Mouse (Mus musculus): ENCODE results near the gene Hoxb3. TPM values are rescaled to one million over a fixed set of nuclear protein-coding genes. Genes with fewer than 3 reads are reported as not detected.

Hoxb3 gene
- polyA plus RNA-seq, 1 experiment from 2014 or later = not detected

DNA sequence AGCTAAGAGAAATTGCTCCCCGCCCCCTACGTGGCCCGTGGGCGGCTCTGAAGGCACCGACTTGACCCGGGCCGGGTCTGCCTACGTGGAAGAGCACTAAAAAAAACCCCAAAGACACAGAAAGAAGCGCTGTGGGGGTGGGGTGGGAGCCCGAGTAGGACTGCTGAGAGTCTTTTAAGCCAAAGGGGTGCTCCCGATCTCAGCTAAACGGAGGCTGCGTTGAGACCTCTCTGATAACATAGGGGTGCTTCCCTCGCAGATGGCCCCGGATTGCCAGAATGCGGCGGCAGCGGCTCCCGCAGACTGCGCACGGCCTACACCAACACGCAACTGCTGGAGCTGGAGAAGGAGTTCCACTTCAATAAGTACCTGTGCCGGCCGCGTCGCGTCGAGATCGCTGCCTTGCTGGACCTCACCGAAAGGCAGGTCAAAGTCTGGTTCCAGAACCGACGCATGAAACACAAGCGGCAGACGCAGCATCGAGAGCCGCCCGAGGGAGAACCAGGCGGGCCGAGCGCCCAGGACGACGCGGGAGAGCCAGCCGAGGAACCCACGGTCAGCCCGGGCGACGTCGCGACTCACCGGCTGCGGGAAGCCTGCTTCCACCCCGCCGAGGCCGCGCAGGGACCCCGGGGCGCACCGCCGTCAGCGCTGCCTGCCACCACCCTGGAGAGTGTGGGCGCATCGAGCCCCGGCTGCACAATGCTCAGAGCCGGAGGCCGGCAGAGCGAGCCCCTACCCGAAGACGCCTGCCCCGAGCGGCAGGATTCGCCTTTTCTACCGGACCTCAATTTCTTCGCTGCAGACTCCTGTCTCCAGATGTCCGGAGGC lies 29.8 kb downstream of the Hoxb3 start:
- H3K9ac ChIP-seq = no peak overlapping the region
- peaks cover 11% of the 10 kb centered on the region; the same call in 1 of the 2 replicates for H3K4me1 ChIP-seq
- ATAC-seq (ENCODE audit: insufficient number of reproducible peaks, insufficient read depth, low FRiP score, low TSS enrichment, low read depth) = no peak
- H3K36me3 ChIP-seq = no peaks in the 10 kb centered on the region
- no peak overlapping the region for H3K4me2 ChIP-seq
- no peak overlapping the region for H3K27ac ChIP-seq
- no peaks in the 10 kb centered on the region for H3K9me3 ChIP-seq
- peaks cover 96% of the 10 kb centered on the region for H3K27me3 ChIP-seq
- WGBS = under 1% methylated on average over 75 of the region's 75 CpGs
- peak overlapping the region; percentile 23 for H3K4me3 ChIP-seq

DNA sequence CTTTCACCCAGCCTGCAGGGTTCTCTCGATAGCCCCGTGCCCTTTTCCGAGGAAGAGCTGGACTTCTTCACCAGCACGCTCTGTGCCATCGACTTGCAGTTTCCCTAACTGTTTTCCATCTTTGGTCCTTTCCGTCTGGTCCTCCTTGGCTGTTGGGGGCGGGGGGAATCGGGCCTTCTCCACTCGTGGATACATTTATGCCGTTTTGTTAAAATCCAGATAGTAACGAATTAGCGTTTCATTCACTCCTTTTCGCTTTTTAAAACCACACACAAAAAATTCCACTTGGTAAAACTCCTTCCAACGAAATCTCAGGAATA lies 30.4 kb downstream of the Hoxb3 start:
- Histone ChIP-seq H3K27ac (no peak overlapping the region), H3K4me2 (no peak overlapping the region), H3K9me3 (no peaks in the 10 kb centered on the region), H3K36me3 (no peaks in the 10 kb centered on the region), H3K4me1 (peaks cover 11% of the 10 kb centered on the region; the same call in 1 of the 2 replicates), H3K9ac (no peak overlapping the region), H3K27me3 (peaks cover 96% of the 10 kb centered on the region), H3K4me3 (peak overlapping the region; percentile 23; the same call in 1 of the 2 replicates)
- WGBS = under 1% methylated on average over 14 of the region's 14 CpGs
- ATAC-seq (ENCODE audit: insufficient number of reproducible peaks, insufficient read depth, low FRiP score, low TSS enrichment, low read depth) = no peak

DNA sequence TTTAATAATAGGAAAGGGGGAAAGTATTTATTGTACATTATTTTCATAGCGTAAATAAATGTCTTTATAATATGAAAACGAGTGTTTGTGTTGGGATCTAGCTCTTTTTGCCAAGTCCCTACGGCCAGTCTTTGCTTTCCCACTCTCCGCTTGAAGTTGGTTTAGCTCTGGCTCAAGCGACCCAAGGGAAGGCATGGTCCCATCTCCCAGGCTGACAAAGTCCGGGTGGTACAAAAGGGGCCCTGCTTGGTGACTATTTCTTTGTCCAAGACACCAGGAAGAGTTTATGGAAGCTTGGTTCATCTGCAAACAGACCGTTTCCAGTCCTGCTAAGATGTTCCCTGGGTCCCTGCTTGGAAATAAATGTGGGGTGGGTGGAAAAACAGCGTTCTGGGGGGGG lies 30.8 kb downstream of the Hoxb3 start:
- no peaks in the 10 kb centered on the region for H3K36me3 ChIP-seq
- H3K27ac ChIP-seq = no peak overlapping the region

DNA sequence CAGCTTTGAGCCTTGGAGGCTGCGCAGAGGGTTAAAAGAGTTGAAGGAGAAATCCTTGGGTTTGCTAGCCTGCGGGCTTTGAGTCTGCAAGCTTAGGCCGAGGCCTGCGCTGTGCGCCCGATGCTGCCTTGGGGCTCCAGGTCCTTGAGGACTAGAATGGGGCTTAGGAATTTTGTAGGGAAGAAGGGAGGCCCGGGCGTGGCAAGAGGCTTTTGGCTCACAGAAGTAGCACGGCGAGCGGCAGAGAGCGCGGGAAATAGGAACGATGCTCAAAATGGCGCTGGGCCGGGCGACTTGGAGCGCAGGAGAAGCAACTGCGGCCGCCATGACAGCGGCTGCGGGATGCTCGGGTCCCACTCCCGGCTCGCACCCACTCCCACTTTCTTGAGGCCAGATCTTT lies 31.2 kb downstream of the Hoxb3 start:
- peaks cover 95% of the 10 kb centered on the region for H3K27me3 ChIP-seq
- under 1% methylated on average over 25 of the region's 25 CpGs for WGBS
- peak overlapping the region; percentile 27 for H3K4me3 ChIP-seq
- no peaks in the 10 kb centered on the region for H3K9me3 ChIP-seq
- no peaks in the 10 kb centered on the region for H3K36me3 ChIP-seq
- no peak overlapping the region for H3K27ac ChIP-seq
- peak overlapping the region; percentile 49 for H3K4me2 ChIP-seq
- no peak for ATAC-seq (ENCODE audit: insufficient number of reproducible peaks, insufficient read depth, low FRiP score, low TSS enrichment, low read depth)
- H3K4me1 ChIP-seq = peaks cover 11% of the 10 kb centered on the region; the same call in 1 of the 2 replicates
- H3K9ac ChIP-seq = peak overlapping the region; percentile 27; the same call in 1 of the 2 replicates

More for the DNA sequence above, 30.8 kb downstream of the Hoxb3 start:
- no peaks in the 10 kb centered on the region for H3K9me3 ChIP-seq
- H3K9ac ChIP-seq = no peak overlapping the region
- peaks cover 11% of the 10 kb centered on the region; the same call in 1 of the 2 replicates for H3K4me1 ChIP-seq
- ATAC-seq (ENCODE audit: insufficient number of reproducible peaks, insufficient read depth, low FRiP score, low TSS enrichment, low read depth) = no peak
- peaks cover 96% of the 10 kb centered on the region for H3K27me3 ChIP-seq
- peak overlapping the region; percentile 49; the same call in 1 of the 2 replicates for H3K4me2 ChIP-seq
- 7% methylated on average over 8 of the region's 8 CpGs for WGBS
- H3K4me3 ChIP-seq = no peak overlapping the region

DNA sequence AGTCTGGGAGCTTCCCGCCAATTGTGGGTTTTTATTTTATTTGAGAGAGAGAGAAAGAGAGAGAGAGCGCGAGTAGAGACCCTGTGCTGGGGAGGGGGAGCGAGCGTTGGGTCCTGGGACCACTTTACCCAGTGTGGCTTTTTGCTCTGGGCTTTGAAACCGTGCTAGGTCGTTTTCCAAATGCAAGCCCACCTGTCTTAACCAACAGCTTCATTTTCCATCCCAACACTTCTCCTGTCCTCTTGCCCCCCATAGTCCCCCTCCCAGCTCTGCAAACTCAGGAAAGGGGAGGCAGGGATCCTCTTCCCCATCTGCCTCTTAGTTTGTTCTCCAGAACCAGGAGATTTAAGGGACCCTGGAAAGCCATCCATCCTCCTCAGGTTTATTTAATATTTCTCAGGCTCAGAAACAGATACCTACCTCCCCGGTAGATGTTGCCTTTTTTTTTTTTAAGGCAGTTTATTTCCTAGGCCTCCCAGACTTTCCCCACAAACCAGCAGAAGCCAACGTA lies 31.7 kb downstream of the Hoxb3 start:
- no peak overlapping the region for H3K27ac ChIP-seq
- 2% methylated on average over 9 of the region's 9 CpGs for WGBS
- no peak for ATAC-seq (ENCODE audit: insufficient number of reproducible peaks, insufficient read depth, low FRiP score, low TSS enrichment, low read depth)
- H3K27me3 ChIP-seq = peaks cover 95% of the 10 kb centered on the region
- H3K36me3 ChIP-seq = no peaks in the 10 kb centered on the region
- no peaks in the 10 kb centered on the region for H3K9me3 ChIP-seq
- H3K4me2 ChIP-seq = peak overlapping the region; percentile 49
- peak overlapping the region; percentile 27; the same call in 1 of the 2 replicates for H3K4me3 ChIP-seq
- 0 out of 2 replicates have a peak overlapping the region, but pooled peaks have one; percentile 27 for H3K9ac ChIP-seq
- H3K4me1 ChIP-seq = peaks cover 11% of the 10 kb centered on the region; the same call in 1 of the 2 replicates

DNA sequence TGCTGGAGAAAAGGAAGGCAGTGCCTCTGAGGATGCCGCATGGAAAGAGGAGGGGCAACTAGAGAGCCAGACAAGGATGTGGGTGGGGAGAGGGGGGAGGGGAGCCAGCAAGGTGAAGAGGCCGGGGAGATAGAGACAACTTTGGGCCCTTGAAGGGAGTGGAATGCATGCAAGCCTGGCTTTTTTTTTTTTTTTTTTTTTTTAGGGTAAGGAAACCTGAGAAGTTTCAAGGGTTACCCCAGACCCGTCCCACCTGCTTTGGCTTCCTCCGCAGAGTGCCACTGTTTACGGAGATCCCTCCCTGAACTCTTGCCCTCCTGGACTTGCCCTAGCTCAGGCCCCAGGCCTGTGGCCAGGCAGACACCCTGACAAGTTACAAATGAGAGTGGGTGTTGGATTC lies 40.7 kb downstream of the Hoxb3 start:
- Histone ChIP-seq H3K27ac (no peak overlapping the region), H3K4me2 (no peak overlapping the region), H3K36me3 (no peaks in the 10 kb centered on the region), H3K4me1 (no peaks in the 10 kb centered on the region), H3K9ac (no peak overlapping the region), H3K4me3 (no peak overlapping the region), H3K9me3 (no peaks in the 10 kb centered on the region), H3K27me3 (peaks cover 93% of the 10 kb centered on the region)
- no peak for ATAC-seq (ENCODE audit: insufficient number of reproducible peaks, insufficient read depth, low FRiP score, low TSS enrichment, low read depth)
- under 1% methylated on average over 5 of the region's 5 CpGs for WGBS

DNA sequence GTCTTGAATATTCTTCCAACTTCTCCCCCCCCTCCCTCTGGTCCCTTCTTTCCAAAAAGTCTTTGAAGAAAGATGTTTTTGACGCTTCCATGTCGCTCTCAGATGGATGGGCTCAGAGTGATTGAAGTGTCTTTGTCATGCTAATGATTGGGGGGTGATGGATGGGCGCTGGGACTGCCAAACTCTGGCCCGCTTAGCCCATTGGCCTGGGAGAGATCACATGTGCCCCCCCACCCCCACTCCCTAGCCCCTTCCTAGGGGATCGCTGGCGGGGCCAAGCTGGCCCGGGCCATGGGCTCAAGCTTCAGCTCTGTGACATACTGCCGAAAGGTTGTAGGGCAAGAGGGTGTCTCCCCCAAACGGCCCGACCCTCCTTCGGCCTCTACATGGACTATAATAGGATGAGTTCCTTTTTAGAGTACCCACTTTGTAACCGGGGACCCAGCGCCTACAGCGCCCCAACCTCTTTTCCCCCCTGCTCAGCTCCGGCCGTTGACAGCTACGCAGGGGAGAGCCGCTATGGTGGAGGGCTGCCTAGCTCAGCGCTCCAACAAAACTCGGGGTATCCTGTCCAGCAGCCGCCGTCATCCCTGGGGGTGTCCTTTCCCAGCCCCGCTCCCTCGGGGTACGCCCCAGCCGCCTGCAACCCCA lies 42.4 kb downstream of the Hoxb3 start, which contains the start of gene Hoxb1:
Gene Hoxb1 (plus strand): TSS at position 312 of the 651 bp plus-strand sequence.
- Histone ChIP-seq H3K36me3 (no peaks in the 10 kb centered on the region), H3K4me3 (no peak within 1 kb of the TSS), H3K27me3 (peaks cover 96% of the 10 kb centered on the region), H3K4me1 (no peaks in the 10 kb centered on the region), H3K4me2 (no peak within 1 kb of the TSS), H3K9ac (no peak within 1 kb of the TSS), H3K9me3 (no peaks in the 10 kb centered on the region), H3K27ac (no peak within 1 kb of the TSS)
- under 1% methylated on average over 26 of the region's 26 CpGs for WGBS
- no peak for ATAC-seq (ENCODE audit: insufficient number of reproducible peaks, insufficient read depth, low FRiP score, low TSS enrichment, low read depth)

DNA sequence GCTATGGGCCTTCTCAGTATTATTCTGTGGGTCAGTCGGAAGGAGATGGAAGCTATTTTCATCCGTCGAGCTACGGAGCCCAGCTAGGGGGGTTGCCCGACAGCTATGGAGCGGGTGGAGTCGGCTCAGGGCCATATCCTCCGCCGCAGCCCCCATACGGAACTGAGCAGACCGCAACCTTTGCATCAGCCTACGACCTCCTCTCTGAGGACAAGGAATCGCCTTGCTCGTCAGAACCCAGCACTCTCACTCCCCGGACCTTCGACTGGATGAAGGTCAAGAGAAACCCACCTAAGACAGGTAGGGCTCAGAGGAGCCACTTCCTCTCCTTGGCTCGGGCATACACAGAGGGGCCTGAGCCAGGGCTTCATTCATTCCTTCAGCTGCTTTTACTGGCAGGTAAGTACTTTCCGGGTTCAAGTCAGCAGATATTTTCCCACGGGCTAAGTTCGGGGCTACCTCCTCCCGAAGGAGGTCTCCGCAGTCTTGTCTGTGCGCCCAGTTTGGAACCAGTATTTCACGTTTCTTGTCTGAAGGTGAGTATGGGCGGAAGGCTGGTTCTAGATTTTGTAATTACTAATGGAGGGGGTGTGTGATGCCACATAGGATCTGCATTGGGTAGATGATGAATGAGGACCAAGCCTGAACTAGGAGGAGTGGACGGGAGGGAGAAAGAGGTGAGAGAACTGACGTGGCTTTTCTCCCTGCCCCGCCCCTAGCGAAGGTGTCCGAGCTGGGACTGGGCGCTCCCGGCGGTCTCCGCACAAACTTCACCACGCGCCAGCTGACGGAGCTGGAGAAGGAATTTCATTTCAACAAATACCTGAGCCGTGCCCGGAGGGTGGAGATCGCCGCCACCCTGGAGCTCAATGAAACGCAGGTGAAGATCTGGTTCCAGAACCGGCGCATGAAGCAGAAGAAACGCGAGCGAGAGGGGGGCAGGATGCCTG lies 43.2 kb downstream of the Hoxb3 start:
- no peaks in the 10 kb centered on the region for H3K9me3 ChIP-seq
- peaks cover 99% of the 10 kb centered on the region for H3K27me3 ChIP-seq
- 1% methylated on average over 47 of the region's 47 CpGs for WGBS
- H3K4me3 ChIP-seq = no peak overlapping the region
- no peaks in the 10 kb centered on the region for H3K4me1 ChIP-seq
- no peak overlapping the region for H3K4me2 ChIP-seq
- H3K9ac ChIP-seq = no peak overlapping the region
- H3K27ac ChIP-seq = no peak overlapping the region
- ATAC-seq (ENCODE audit: insufficient number of reproducible peaks, insufficient read depth, low FRiP score, low TSS enrichment, low read depth) = no peak
- H3K36me3 ChIP-seq = no peaks in the 10 kb centered on the region

DNA sequence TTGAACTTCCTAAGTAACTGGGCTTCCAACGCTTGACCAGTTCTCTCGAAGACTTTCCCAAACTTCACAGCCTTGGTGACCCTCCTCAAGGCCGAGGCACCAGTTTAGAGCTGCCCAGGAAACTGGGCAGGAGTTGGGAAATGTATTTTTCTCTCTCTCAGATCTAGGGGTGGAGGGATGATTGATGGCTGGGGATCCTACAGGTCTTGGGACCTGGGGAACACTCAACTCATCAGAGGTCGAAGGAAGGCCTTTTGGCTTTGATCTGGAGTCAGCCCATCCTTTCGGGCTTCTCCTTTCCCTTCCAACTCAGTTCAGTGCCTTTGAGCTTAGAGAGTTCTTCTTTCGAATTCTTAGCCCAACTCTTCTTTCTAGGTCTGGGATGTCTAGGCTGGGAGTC lies 44.0 kb downstream of the Hoxb3 start:
- peaks cover 99% of the 10 kb centered on the region for H3K27me3 ChIP-seq
- ATAC-seq (ENCODE audit: insufficient number of reproducible peaks, insufficient read depth, low FRiP score, low TSS enrichment, low read depth) = no peak
- H3K9ac ChIP-seq = no peak overlapping the region
- H3K4me2 ChIP-seq = no peak overlapping the region
- no peak overlapping the region for H3K4me3 ChIP-seq
- no peak overlapping the region for H3K27ac ChIP-seq
- H3K9me3 ChIP-seq = no peaks in the 10 kb centered on the region
- 11% methylated on average over 6 of the region's 6 CpGs for WGBS
- no peaks in the 10 kb centered on the region for H3K4me1 ChIP-seq
- no peaks in the 10 kb centered on the region for H3K36me3 ChIP-seq

DNA sequence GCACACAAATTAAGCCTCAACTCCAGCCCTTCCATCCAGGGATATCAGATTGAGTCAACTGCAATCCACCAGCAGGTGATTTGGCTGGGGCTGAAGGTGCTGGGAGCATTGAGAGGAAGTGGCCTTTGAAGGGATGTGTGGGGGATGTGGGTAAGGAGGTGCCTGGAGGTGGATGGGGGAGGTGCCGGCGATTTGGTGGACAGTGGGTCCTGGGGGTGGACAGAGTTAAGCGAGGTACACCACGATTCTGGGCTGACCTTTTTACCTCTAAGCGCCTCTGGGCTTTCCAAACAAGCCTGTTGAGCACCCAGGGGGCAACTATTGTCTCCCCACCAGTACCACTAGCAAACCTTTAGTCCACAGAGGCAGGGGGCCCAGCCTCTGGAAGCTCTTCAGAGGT lies 45.6 kb downstream of the Hoxb3 start:
- H3K36me3 ChIP-seq = no peaks in the 10 kb centered on the region
- no peaks in the 10 kb centered on the region for H3K9me3 ChIP-seq
- 8% methylated on average over 5 of the region's 5 CpGs for WGBS
- H3K4me2 ChIP-seq = no peak overlapping the region
- no peak overlapping the region for H3K27ac ChIP-seq
- H3K9ac ChIP-seq = no peak overlapping the region
- H3K4me3 ChIP-seq = no peak overlapping the region
- no peaks in the 10 kb centered on the region for H3K4me1 ChIP-seq
- ATAC-seq (ENCODE audit: insufficient number of reproducible peaks, insufficient read depth, low FRiP score, low TSS enrichment, low read depth) = no peak
- H3K27me3 ChIP-seq = peaks cover 100% of the 10 kb centered on the region

DNA sequence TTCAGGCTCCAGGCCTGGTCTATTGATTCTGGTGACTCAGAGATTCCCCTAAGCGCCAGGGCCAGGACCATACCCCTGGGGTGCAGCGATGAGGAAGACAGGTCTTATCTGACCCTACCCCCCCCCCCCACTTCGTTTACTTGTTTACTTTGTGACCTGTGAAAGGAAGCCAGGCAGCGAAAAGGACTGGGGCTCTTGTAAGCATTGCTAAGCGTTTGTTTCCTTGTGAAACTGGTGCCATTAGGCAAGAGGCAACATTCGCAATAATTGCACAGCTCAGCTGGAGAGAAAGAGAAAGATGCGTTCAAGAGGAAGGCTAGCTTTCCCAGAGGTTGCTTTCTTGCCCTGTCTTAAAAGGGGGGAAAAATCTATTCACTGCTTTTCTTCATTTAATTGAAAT lies 46.0 kb downstream of the Hoxb3 start:
- no peak overlapping the region for H3K9ac ChIP-seq
- no peaks in the 10 kb centered on the region for H3K36me3 ChIP-seq
- no peaks in the 10 kb centered on the region for H3K4me1 ChIP-seq
- no peak overlapping the region for H3K4me2 ChIP-seq
- H3K9me3 ChIP-seq = no peaks in the 10 kb centered on the region
- ATAC-seq (ENCODE audit: insufficient number of reproducible peaks, insufficient read depth, low FRiP score, low TSS enrichment, low read depth) = no peak
- no peak overlapping the region for H3K27ac ChIP-seq
- peaks cover 100% of the 10 kb centered on the region for H3K27me3 ChIP-seq
- WGBS = 4% methylated on average over 7 of the region's 7 CpGs
- no peak overlapping the region for H3K4me3 ChIP-seq
